Mouse (Mus musculus): ENCODE measurements around the gene Dlgap3. TPM values are rescaled to one million over a fixed set of nuclear protein-coding genes. Genes with fewer than 3 reads are reported as not detected.

The Dlgap3 gene
- polyA plus RNA-seq, 1 experiment = 2.6 TPM

DNA sequence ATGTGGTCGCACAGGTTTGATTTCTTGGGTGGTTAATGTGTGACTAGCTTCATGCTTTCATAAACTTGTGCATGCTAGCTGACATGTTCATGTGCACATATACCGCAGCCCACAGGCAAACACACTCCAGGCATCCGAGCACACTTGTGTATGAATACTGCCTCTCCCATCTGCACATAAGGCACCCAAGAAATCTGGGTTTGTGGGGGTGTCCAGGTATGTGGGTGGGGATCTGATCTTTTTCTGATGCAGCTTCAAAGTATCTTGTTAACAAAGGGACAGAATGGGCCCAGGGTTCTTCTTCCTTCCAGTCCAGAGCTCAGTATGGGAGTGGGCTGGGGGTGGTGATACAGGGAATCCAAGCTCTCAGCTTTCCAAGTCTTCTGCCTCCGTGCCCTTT lies 3.6 kb downstream of the Dlgap3 start:
- no peak overlapping the region for H3K4me3 ChIP-seq (ENCODE audit: control insufficient read depth, insufficient read depth, low read length)
- no peak for DNase-seq
- WGBS = 75% methylated on average over 4 of the region's 4 CpGs
- peaks cover 10% of the 10 kb centered on the region for H3K4me1 ChIP-seq (replicated peaks; ENCODE audit: control insufficient read depth, insufficient read depth, low read length)
- no peak overlapping the region for H3K27ac ChIP-seq (ENCODE audit: control insufficient read depth, insufficient read depth, low read length)
- TF ChIP-seq POLR2A (IDR thresholded peaks at IDR 0.05; ENCODE audit: control insufficient read depth, extremely low read depth, insufficient read depth, low read length, poor library complexity) = no peak
- no peak for TF ChIP-seq CTCF (IDR thresholded peaks at IDR 0.05; ENCODE audit: borderline replicate concordance, control insufficient read depth, extremely low read depth, insufficient read depth, low read length, poor library complexity)
- peaks cover 18% of the 10 kb centered on the region; the same call in 1 of the 2 replicates for H3K27me3 ChIP-seq (ENCODE audit: control insufficient read depth, insufficient read depth, low read length)
- no peaks in the 10 kb centered on the region for H3K36me3 ChIP-seq (ENCODE audit: control insufficient read depth, insufficient read depth, low read length)

DNA sequence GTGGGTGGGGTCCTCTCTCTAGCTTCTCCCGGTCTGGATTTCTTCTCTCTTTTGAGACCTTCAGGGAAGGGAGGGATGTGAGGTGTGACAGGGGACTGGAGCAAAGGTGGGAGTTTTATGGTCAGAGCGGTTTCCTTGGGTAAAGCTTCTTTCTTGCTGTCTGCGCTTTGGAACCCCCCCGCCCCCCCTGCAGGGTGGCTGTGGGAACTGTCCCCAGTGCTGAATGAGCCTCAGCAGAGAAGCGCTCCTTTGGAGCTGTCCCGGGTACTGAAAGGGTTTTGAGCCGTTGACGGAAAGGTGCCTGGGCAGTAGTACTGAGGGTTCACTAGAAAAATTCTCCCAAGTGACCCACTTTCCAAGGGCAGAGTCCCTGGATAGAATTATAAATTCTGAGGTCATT lies 4.5 kb downstream of the Dlgap3 start:
- TF ChIP-seq POLR2A (IDR thresholded peaks at IDR 0.05; ENCODE audit: control insufficient read depth, extremely low read depth, insufficient read depth, low read length, poor library complexity) (no peak), CTCF (IDR thresholded peaks at IDR 0.05; ENCODE audit: borderline replicate concordance, control insufficient read depth, extremely low read depth, insufficient read depth, low read length, poor library complexity) (no peak)
- peak; percentile 24 for DNase-seq
- 4% methylated on average over 8 of the region's 8 CpGs for WGBS
- Histone ChIP-seq H3K27me3 (ENCODE audit: control insufficient read depth, insufficient read depth, low read length) (peaks cover 16% of the 10 kb centered on the region; the same call in 1 of the 2 replicates), H3K36me3 (ENCODE audit: control insufficient read depth, insufficient read depth, low read length) (no peaks in the 10 kb centered on the region), H3K4me3 (ENCODE audit: control insufficient read depth, insufficient read depth, low read length) (no peak overlapping the region), H3K27ac (ENCODE audit: control insufficient read depth, insufficient read depth, low read length) (no peak overlapping the region), H3K4me1 (replicated peaks; ENCODE audit: control insufficient read depth, insufficient read depth, low read length) (peaks cover 9% of the 10 kb centered on the region)

DNA sequence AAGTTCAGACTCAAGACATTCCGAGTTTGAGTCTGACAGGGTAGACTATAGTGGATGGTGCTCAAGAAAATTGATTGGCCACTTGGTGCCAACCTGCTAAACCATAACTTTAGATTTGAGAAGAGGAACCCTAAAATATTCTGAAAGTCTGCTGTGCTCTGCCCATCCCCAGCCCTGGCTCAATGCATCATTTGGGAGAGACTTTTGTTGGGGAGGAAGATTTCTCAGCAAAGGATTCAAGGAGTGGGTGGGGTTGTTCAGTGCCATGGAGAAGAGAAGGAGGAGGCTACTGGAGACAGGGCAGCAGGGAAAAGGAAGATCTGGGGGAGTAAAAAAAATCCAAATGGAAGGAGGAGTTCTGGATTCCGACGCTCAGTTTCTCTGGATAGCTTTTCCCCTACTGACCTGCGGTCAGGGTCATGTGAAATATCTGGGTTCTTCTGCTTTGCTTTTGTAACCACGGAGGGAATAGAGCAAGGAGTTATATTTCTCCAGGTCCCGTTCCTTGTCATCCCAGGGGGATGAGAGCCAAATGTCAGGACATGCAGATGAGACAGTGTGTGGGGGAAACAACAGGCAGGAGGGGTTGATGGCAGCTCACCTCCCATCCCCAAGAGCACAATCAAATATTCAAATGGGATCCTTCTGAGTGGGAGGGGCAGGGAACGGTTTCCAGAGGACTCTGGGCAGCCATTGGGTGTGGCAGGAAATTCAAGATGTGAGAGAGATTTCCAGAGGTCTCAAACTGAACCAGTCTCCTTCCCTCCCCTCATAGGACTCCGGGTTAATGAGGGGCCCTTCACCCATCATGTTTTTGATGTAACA lies 5.3 kb downstream of the Dlgap3 start:
- Histone ChIP-seq H3K4me1 (replicated peaks; ENCODE audit: control insufficient read depth, insufficient read depth, low read length) (peaks cover 5% of the 10 kb centered on the region), H3K27me3 (ENCODE audit: control insufficient read depth, insufficient read depth, low read length) (peaks cover 9% of the 10 kb centered on the region; the same call in 1 of the 2 replicates), H3K27ac (ENCODE audit: control insufficient read depth, insufficient read depth, low read length) (no peak overlapping the region), H3K36me3 (ENCODE audit: control insufficient read depth, insufficient read depth, low read length) (no peaks in the 10 kb centered on the region), H3K4me3 (ENCODE audit: control insufficient read depth, insufficient read depth, low read length) (no peak overlapping the region)
- WGBS = 63% methylated on average over 8 of the region's 8 CpGs
- DNase-seq = no peak
- TF ChIP-seq POLR2A (IDR thresholded peaks at IDR 0.05; ENCODE audit: control insufficient read depth, extremely low read depth, insufficient read depth, low read length, poor library complexity) (no peak), CTCF (IDR thresholded peaks at IDR 0.05; ENCODE audit: borderline replicate concordance, control insufficient read depth, extremely low read depth, insufficient read depth, low read length, poor library complexity) (no peak)

DNA sequence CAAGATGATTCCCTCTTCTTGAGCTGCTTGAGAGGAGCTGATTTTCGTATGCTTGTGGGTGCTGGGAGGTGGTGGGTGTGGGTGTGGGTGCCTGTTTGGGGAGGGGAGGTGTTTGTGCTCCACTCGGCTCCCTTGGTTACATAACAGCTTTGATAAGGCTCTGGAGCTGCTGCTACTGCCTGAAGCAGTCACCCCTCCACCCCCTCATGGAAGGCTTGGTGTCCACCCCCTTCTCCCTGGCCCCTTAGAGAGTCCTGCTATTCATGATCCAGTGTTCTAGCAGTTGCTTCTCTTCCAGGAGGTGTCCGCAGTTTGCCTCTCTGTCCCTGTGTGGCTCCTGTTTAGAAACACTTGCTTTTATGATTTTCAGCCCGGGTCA lies 5.9 kb downstream of the Dlgap3 start:
- 54% methylated on average over 4 of the region's 4 CpGs for WGBS
- no peak for DNase-seq
- H3K36me3 ChIP-seq (ENCODE audit: control insufficient read depth, insufficient read depth, low read length) = no peaks in the 10 kb centered on the region
- no peak overlapping the region for H3K27ac ChIP-seq (ENCODE audit: control insufficient read depth, insufficient read depth, low read length)
- no peak for TF ChIP-seq CTCF (IDR thresholded peaks at IDR 0.05; ENCODE audit: borderline replicate concordance, control insufficient read depth, extremely low read depth, insufficient read depth, low read length, poor library complexity)
- TF ChIP-seq POLR2A (IDR thresholded peaks at IDR 0.05; ENCODE audit: control insufficient read depth, extremely low read depth, insufficient read depth, low read length, poor library complexity) = no peak
- 0 out of 2 replicates have a peak, but pooled peaks cover 6% of the 10 kb centered on the region for H3K4me1 ChIP-seq (replicated peaks; ENCODE audit: control insufficient read depth, insufficient read depth, low read length)
- H3K27me3 ChIP-seq (ENCODE audit: control insufficient read depth, insufficient read depth, low read length) = peaks cover 4% of the 10 kb centered on the region; the same call in 1 of the 2 replicates
- H3K4me3 ChIP-seq (ENCODE audit: control insufficient read depth, insufficient read depth, low read length) = no peak overlapping the region

DNA sequence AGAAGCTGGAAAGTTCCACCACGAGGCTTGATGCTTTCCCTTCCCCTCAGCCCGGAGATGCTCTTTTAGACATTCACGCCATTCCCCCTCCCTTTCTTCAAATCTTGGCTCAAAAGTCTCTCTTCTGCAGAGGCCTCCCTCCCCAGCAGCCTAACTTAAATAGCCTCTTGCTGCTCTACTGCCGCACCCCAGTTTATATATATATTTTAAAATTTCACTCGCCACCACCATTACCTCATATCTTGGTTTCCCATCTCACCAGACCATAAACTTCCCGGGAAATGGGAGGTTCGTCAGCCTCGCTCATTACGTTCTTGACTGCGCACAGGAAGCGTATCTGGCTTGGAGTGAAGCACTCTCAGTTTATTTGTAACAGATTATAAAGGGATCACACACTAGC lies 9.0 kb downstream of the Dlgap3 start:
- Histone ChIP-seq H3K4me3 (ENCODE audit: control insufficient read depth, insufficient read depth, low read length) (no peak overlapping the region), H3K36me3 (ENCODE audit: control insufficient read depth, insufficient read depth, low read length) (no peaks in the 10 kb centered on the region), H3K27me3 (ENCODE audit: control insufficient read depth, insufficient read depth, low read length) (no peaks in the 10 kb centered on the region), H3K4me1 (replicated peaks; ENCODE audit: control insufficient read depth, insufficient read depth, low read length) (0 out of 2 replicates have a peak, but pooled peaks cover 6% of the 10 kb centered on the region), H3K27ac (ENCODE audit: control insufficient read depth, insufficient read depth, low read length) (no peak overlapping the region)
- TF ChIP-seq CTCF (IDR thresholded peaks at IDR 0.05; ENCODE audit: borderline replicate concordance, control insufficient read depth, extremely low read depth, insufficient read depth, low read length, poor library complexity) = no peak
- no peak for TF ChIP-seq POLR2A (IDR thresholded peaks at IDR 0.05; ENCODE audit: control insufficient read depth, extremely low read depth, insufficient read depth, low read length, poor library complexity)
- whole genome bisulfite sequencing = 80% methylated on average over 11 of the region's 11 CpGs
- no peak for DNase-seq

DNA sequence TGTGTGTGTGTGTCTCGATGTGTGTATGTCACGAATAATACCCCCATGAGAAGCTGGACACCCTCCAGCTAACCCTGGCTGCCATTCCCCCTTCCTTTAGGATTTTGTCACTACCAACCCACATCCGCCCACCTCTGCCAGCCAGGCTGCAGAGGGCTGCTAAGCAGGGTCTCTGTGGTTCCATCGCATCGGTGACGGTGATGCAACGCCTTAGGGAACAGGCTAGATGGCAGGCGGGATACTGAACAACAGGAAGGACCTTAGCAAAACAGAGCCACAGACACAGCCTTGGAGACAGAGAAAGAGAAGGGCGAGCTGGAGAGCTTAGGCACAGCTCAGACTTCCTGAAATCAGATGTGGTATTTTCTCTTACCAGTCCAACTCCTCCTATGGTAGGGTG lies 9.7 kb downstream of the Dlgap3 start:
- 46% methylated on average over 9 of the region's 9 CpGs for WGBS
- Histone ChIP-seq H3K36me3 (ENCODE audit: control insufficient read depth, insufficient read depth, low read length) (no peaks in the 10 kb centered on the region), H3K27me3 (ENCODE audit: control insufficient read depth, insufficient read depth, low read length) (no peaks in the 10 kb centered on the region), H3K4me3 (ENCODE audit: control insufficient read depth, insufficient read depth, low read length) (no peak overlapping the region), H3K27ac (ENCODE audit: control insufficient read depth, insufficient read depth, low read length) (no peak overlapping the region), H3K4me1 (replicated peaks; ENCODE audit: control insufficient read depth, insufficient read depth, low read length) (0 out of 2 replicates have a peak, but pooled peaks cover 6% of the 10 kb centered on the region)
- TF ChIP-seq POLR2A (IDR thresholded peaks at IDR 0.05; ENCODE audit: control insufficient read depth, extremely low read depth, insufficient read depth, low read length, poor library complexity) (no peak), CTCF (IDR thresholded peaks at IDR 0.05; ENCODE audit: borderline replicate concordance, control insufficient read depth, extremely low read depth, insufficient read depth, low read length, poor library complexity) (no peak)
- DNase-seq = no peak
